Mouse (Mus musculus) right cerebral cortex, postnatal 25 days (tissue): ENCODE measurements at regions not wholly inside any gene's neighbourhood (a gene's known extent, or its start where the extent isn't known, plus 50 kb on each side); places are given as distances from the start of the nearest gene placed in this dataset.
A peak's percentile ranks its signal among the peaks of the same experiment; 100 is the strongest.
"Not testable (repeated sequence)": the region's sequence is repeated elsewhere in the genome, so short reads cannot be mapped to it uniquely, and the experiment has no call there.

ENCODE experiments used
- DNase-seq: peaks from one replicate; pipeline ENCODE4 v3.0.0; 2022

GRCm38 (mm10) chr4:93567487-93568259, 232.4 kb upstream of the Tusc1 start:
- no peak for DNase-seq

DNA sequence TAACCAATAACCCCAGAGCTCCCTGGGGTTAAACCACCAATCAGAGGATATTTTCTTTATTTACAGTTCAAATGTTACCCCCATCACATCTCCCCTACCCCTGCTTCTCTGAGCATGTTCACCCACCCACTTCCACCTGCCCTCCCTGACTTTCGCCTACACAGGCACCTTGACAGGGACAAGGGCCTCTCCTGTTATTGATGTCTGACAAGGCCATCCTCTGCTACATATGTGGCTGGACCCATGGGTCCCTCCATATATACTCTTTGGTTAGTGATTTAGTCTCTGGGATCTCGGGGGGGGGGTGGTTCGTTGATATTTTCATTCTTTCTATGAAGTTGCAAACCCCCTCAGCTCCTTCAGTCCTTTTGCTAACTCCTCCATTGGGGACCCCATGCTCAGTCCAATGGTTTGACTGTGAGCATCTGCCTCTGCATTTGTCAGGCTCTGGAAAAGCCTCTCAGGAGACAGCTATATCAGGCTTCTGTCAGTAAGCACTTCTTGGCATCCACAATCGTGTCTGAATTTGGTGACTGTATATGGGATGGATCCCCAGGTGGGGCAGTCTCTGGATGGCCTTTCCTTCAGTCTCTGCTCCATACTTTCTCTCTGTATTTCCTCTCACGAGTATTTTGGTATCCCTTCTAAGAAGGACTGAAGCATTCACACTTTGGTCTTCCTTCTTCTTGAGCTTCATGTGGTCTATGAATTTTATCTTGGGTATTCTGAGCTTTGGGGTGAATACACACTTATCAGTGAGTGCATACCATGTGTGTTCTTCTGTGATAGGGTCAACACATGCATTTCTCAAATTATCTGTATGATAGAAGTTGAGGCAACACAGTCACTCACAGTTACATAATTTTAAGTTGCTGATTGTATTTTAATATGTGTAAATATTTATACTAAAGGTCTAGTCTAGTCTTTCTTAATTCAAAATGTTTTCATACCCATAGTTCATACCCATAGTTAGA, 220.8 kb upstream of the Tusc1 start:
- no peak for DNase-seq

DNA sequence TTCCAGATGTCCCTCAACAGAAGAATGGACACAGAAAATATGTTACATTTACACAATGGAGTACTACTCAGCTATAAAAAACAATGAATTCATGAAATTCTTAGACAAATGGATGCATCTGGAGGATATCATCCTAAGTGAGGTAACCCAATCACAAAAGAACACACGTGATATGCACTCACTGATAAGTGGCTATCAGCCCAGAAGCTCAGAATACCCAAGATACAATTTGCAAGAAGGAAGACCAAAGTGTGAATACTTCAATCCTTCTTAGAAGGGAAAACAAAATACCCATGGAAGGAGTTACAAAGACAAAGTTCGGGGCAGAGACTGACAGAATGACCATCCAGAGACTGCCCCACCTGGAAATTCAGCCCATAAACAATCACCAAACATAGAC, 219.9 kb upstream of the Tusc1 start:
- not testable (repeated sequence) for DNase-seq

GRCm38 (mm10) chr4:93552489-93553160, 217.3 kb upstream of the Tusc1 start:
- no peak for DNase-seq

DNA sequence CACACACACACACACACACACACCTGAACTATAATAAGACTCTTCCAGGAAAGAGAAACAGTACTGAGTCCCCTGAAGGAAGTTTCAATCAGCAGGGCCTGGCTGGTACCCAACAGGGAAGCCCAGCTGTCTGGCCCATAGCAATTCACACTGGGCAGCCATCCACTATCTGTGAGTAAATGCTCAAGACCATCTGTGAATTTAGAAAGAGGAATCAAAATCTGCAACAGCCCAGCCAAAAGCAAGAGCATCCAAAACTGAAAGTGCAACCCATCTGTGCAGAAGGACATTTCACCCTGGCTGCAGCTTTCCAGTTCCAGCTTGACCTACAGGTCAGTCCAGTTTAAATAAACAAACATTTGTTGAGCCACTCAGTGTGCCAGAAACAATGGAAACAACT, 215.8 kb upstream of the Tusc1 start:
- peak; percentile 37 for DNase-seq

DNA sequence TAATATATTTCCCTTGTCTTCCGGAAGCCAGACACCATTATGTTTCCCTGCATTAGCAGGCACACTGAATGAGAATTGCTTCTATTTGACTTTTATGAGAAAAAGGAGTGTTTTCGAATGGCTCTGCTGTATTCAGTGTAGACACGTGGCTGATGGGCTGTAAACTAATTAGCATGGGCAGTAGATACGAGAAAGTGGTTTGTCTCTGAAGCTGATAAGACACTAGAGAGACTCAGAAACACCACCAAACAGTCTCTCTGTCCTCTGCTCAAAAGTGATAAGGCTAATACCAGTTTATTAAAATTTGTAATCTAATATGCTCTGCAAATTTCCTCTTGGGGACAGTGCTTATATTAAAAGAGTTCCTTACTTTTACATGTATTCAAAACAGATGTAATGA, 205.3 kb upstream of the Tusc1 start:
- no peak for DNase-seq

DNA sequence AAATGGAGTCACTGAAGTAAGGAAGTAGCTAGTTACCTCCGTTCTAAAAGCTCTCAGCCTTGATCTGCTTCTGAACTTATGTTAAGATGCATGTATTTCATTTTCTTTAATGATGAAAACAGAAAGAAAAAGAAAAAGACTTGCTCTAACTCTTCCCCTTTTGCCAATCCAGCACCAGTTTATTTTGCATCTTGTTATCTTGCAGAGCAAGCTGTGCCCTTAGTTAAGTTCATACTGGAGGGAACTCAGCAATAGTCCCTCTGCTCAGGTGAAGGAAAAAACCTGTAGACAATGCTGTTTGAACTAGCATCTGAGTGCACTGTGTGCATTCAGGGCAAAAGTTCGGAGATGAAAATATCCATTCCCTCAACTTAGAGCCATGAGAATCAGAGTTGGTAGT, 192.1 kb upstream of the Tusc1 start:
- DNase-seq: no peak

DNA sequence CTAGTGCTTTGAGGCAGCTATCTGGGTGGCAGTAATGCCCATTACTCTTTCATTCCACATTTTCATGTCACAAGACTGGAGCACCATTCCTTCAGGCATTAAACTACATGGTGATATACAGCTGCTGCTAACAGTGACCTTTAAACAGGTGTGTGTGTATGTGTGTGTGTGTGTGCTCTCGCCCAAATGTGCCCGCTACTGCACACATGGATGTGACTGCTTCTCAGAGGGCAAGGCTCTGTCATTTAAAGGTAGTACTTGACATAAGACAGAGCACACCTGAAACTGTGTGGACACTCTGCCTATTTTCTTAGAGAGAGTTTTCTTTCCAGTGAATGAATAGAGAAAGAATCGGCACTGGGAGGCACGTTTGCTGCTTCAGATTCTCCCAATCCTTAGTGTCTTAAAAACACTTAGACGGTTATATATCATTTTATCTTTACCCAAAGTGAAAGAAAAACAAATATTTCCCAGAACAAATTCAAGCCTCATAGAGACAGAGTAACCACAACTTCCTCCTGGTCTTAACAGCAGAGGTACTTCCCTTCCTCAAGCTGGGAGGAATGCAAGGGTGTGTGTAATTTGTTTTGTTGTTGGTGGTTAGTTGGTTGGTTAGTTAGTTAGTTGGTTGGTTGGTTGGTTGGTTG, 185.3 kb upstream of the Tusc1 start:
- DNase-seq: no peak

DNA sequence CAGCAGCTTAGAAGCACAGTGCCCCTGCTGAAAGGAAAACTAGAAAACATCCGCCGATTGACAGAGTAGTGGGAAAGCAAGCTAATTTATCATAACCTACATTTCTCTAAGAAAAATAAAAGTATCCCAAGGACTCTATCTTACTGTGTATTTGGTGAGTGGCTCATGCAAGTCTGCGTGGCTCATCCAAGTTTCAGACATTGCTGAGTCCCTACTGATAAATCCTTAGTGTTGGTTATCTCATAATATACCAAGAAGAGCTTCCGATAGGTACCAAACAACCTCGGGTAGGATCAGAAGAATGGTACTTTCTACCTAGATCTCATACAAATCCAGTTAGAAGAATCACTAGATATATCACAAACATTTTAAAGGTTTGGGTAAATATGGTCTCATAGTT, 183.6 kb upstream of the Tusc1 start:
- no peak for DNase-seq

GRCm38 (mm10) chr4:93510771-93511170, 175.5 kb upstream of the Tusc1 start:
- DNase-seq: no peak

DNA sequence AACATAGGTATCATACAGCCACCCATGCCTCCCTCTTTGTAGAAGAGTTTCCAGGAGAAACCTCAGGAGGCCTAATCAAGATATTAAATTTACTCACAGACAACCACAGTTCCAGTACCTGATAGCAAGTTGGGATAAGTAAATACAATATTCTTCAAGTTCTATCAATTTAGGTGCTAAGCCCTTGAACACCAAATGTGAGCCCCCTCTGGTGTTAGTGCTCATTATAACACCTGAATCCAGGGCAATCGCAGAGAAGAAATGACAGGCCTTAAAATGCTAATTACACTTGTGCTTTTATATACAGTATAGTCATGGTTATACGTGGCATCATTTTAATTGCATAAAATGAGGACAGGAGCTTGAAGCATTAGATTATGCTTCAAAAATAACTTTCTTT, 161.6 kb upstream of the Tusc1 start:
- DNase-seq: no peak

DNA sequence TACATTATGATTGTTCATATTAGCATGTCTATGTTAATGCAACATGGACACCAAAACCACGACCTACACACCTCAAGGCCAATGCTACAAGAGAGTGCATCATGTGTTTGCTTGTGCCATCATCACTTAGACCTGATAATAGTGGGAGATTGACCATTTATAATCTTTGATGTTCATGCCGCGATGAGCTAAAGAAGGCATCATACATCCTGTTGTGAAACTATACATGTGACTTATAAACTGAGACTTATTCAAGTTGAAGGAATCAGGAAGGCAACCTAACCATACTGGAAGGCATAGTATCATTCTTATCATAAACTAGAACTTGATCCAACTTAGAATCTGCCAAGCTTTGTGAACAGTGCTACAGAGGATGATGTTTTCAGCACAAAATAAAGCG, 159.0 kb upstream of the Tusc1 start:
- no peak for DNase-seq

GRCm38 (mm10) chr4:93493905-93494304, 158.6 kb upstream of the Tusc1 start:
- no peak for DNase-seq

DNA sequence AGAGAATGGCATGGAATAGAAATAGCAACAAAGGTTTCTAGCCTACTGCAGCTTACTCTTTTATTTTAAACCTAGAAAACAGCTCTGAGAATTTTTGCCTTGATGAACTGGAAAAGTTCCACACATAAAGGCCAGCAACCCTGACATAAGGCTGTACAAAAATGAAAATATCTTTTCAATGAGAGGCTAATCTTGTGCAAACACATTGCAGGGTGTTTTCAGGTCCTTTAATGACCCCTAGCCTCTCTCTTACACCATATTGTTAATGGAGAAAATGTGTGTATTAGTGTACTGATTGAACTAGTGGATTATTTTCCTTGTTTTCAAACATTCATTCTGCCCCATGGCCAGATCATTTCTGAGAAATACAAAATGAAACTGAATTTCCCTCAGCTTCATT, 158.0 kb upstream of the Tusc1 start:
- DNase-seq: no peak

GRCm38 (mm10) chr4:93488570-93488969, 153.3 kb upstream of the Tusc1 start:
- no peak for DNase-seq

DNA sequence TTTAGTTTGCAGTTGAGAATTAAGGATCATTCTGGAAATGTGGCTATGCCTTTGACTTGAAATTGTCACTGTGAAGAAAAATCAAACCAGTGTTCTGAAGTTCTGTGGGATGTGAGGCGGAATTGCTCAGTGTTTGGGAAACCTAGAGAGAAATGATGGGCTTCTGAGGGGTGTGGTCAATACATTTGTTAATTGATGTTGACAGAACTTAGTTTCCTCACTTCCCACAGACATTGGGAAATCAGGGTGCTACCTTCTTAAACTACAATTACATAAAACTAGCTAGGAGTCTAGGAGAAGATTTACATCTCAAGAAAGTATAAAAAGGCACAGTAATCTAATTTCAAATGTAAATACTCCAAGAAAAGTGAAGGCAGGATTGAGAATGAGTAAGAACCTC, 151.1 kb upstream of the Tusc1 start:
- no peak for DNase-seq

DNA sequence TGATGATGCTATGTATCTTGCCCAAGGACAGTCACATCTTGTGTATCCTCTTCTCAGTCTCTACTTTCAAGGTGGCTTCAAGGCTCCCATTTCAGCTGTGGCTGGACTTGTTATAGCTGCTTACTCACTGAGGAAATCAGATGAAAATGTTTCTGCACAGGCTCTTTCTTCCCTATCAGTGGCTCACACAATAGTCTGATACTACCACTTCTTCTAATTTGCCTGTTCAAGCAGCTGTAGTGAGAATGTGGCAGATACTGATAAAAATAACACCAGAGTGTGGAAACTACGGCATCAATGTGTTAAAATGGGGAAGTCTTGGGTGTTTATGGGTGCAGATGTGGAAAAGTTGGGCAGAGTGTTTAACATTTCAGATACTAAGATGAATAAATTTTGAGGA, 145.9 kb upstream of the Tusc1 start:
- no peak for DNase-seq

DNA sequence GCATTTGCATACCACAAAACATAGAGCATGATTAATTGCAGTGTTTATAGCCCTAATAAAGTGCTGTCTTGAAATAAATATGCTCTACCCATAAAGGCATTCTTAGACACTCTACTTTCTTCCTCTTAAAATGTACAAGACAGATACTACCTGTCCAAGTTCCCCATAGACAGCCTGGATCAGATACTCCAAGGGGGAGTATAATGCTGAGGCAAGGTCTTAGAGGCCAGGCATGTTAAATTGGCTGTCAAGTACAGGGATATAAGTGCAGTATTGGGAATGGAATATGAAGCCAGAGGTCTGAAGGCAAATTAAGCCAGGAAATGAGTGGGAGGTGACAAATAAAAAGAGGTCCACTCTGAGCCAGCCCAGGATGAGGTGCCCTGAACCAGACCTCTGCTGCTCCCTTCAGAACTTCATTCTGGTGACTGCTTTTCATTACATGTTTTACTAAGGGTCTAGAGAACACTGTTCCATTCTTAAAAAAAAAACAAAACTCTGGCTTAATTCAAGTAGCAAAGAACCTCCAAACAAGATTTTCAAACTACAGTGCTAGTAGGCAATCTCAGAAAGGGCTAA, 142.0 kb upstream of the Tusc1 start:
- DNase-seq: no peak

DNA sequence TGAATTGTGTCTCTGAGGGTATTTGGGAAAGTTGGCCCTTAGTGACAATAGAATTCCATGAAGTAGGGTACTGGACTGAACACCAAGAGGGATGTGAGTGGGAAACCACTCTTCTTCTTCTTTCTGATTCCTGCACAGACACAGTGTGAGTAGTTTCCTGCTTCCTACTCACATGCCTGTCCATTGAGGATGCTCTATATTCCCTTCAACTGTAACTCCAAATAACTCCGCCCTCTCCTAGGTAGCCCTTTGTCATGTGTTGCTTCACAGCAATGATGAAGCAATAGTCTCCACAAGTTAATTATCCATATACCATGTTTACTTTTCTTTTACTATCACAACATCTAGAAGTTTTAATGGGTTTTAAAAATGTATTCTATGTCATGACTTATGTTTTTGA, 132.7 kb upstream of the Tusc1 start:
- no peak for DNase-seq

GRCm38 (mm10) chr4:93467424-93467823, 132.1 kb upstream of the Tusc1 start:
- DNase-seq: no peak

GRCm38 (mm10) chr4:93451357-93451756, 116.0 kb upstream of the Tusc1 start:
- no peak for DNase-seq

- DNase-seq: no peak
These were observed 115.5 kb upstream of the Tusc1 start for GRCm38 (mm10) chr4:93450831-93451230.

DNA sequence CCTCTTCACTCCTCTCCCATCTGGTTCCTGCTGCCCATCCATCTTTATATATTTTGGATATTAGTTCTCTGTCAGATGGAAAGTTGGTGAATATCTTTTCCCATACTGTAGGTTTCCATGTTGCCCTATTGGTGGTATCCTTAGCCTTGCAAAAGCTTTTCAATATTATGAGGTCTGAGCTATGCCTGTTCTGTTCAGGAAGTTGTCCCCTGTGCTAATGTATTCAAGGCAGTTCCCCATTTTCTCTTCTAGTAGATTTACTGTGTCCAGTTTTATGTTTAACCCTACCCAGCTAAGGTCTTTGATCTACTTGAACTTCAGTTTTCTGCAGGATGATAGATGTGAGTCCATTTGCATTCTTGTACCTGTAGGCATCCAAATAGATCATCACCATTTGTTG, 109.4 kb upstream of the Tusc1 start:
- DNase-seq: no peak
